Comparison of ENCODE assay signal across 22 mouse cellular contexts in the genomic region with DNA sequence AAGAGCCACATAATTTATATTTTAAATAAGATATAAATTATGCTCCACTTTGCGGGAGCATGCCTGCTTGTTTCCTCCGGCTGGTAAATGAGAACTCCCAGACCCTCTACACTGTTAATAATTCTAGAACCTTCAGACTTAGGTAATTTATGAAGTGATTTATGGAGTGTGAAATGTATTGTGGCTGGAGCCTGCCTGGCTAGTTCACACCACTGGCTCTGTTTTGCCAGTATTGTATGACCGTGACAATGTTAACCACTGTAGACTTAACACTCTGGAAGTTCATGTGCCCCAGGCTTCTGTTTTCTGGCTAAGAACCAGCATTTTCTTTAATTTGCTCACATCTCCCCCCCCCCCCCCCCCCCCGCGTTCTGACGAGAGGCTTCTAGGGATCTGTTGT. TPM values are rescaled to one million over a fixed set of nuclear protein-coding genes. Genes with fewer than 3 reads are reported as not detected.
DNase-seq lines count a peak whose midpoint lies in the region; ATAC-seq and TF ChIP-seq lines count a peak whose summit lies in the region.
"Had no signal": no experiment of that assay in that cellular context is flagged by ENCODE, and none has a peak within 500 bp of the region (broad histone marks: within the 10 kb centered on the region; RNA-seq: fewer than 3 reads in every experiment).

No protein-coding gene starts in this region.

- TF ChIP-seq POLR2A in kidney, adult 2 months (IDR thresholded peaks at IDR 0.05; ENCODE audit: low read depth, low read length), result no peak

- no peaks in the 10 kb centered on the region for H3K36me3 ChIP-seq in kidney, adult 2 months (ENCODE audit: control insufficient read depth, insufficient read depth, low read length)
- peaks cover 70% of the 10 kb centered on the region for H3K36me3 ChIP-seq in kidney, embryonic 16.5 days (ENCODE audit: insufficient read depth, low read length)
- peaks cover 96% of the 10 kb centered on the region for H3K36me3 ChIP-seq in neural tube, embryonic 13.5 days

- H3K27me3 ChIP-seq in kidney, adult 2 months (replicated peaks; ENCODE audit: control insufficient read depth, insufficient read depth, low read length), result no peaks in the 10 kb centered on the region
- H3K27me3 ChIP-seq in kidney, embryonic 16.5 days (ENCODE audit: insufficient read depth, low read length), result no peaks in the 10 kb centered on the region
- H3K27me3 ChIP-seq in neural tube, embryonic 13.5 days, result no peaks in the 10 kb centered on the region
- H3K27me3 ChIP-seq: forebrain, embryonic 13.5 days; hindbrain, embryonic 12.5 days; hindbrain, embryonic 15.5 days had no signal

- peak; percentile 73 for ATAC-seq in kidney, embryonic 16.5 days (ENCODE audit: low FRiP score, low TSS enrichment)
- no peak for ATAC-seq in neural tube, embryonic 13.5 days (ENCODE audit: low read depth)
- ATAC-seq: activated CD4-positive, CD25-positive, alpha-beta regulatory T cell, adult 4 months; forebrain, embryonic 13.5 days; forebrain, embryonic 16.5 days had no signal

- H3K9ac ChIP-seq in kidney, embryonic 16.5 days (replicated peaks; ENCODE audit: low read length), result no peak overlapping the region
- H3K9ac ChIP-seq in neural tube, embryonic 13.5 days, result 0 out of 2 replicates have a peak overlapping the region, but pooled peaks have one; percentile 39
- H3K9ac ChIP-seq: forebrain, embryonic 13.5 days; hindbrain, embryonic 12.5 days; hindbrain, embryonic 15.5 days had no signal

- peak; percentile 45 for DNase-seq in kidney, adult 2 months
- DNase-seq in kidney, adult 8-10 months, result no peak
- DNase-seq in kidney, adult 9 months, result no peak
- DNase-seq in neural tube, embryonic 10.5 days (ENCODE audit: extremely low spot score, low spot score), result no peak
- no peak for DNase-seq in adrenal gland, adult 2 months
- DNase-seq in T-cell, adult 2 months (ENCODE audit: low spot score), result no peak
- DNase-seq: adrenal gland, postnatal 10 days; adrenal gland, postnatal 36 days; cerebellum, adult 18-20 months; cerebellum, adult 9-10 months; cerebellum, postnatal 14 days; gastrocnemius, postnatal 14 days had no signal

- peak overlapping the region; percentile 19; the same call in 1 of the 2 replicates for H3K4me2 ChIP-seq in kidney, embryonic 16.5 days (replicated peaks; ENCODE audit: low read depth, low read length)
- H3K4me2 ChIP-seq in neural tube, embryonic 13.5 days, result no peak overlapping the region
- H3K4me2 ChIP-seq: forebrain, embryonic 13.5 days; heart, embryonic 11.5 days; hindbrain, embryonic 12.5 days; hindbrain, embryonic 15.5 days had no signal

- no peaks in the 10 kb centered on the region for H3K9me3 ChIP-seq in kidney, embryonic 16.5 days (ENCODE audit: low read length)
- H3K9me3 ChIP-seq in neural tube, embryonic 13.5 days, result no peaks in the 10 kb centered on the region
- H3K9me3 ChIP-seq: forebrain, embryonic 10.5 days; forebrain, embryonic 13.5 days; hindbrain, embryonic 12.5 days; hindbrain, embryonic 15.5 days had no signal

- H3K27ac ChIP-seq in kidney, adult 2 months (ENCODE audit: insufficient read depth, low read depth, low read length), result no peak overlapping the region
- peak overlapping the region; percentile 81 for H3K27ac ChIP-seq in kidney, embryonic 16.5 days (ENCODE audit: low read length)
- no peak overlapping the region for H3K27ac ChIP-seq in neural tube, embryonic 13.5 days (replicated peaks)
- H3K27ac ChIP-seq: forebrain, embryonic 10.5 days; forebrain, embryonic 13.5 days; gastrocnemius, adult 2 months; hindbrain, embryonic 12.5 days; hindbrain, embryonic 15.5 days had no signal

- H3K4me1 ChIP-seq in kidney, adult 2 months (ENCODE audit: control insufficient read depth, insufficient read depth, low read length), result peaks cover 3% of the 10 kb centered on the region; the same call in 1 of the 2 replicates
- H3K4me1 ChIP-seq in kidney, embryonic 16.5 days (ENCODE audit: insufficient read depth, low read length), result peaks cover 45% of the 10 kb centered on the region
- peaks cover 37% of the 10 kb centered on the region for H3K4me1 ChIP-seq in neural tube, embryonic 13.5 days (replicated peaks)
- H3K4me1 ChIP-seq: hindbrain, embryonic 12.5 days had no signal

- TF ChIP-seq CTCF in kidney, adult 2 months (conservative IDR thresholded peaks at IDR 0.05; ENCODE audit: insufficient read depth, insufficient read length, low read depth, low read length), result no peak

- H3K4me3 ChIP-seq in kidney, adult 2 months (ENCODE audit: insufficient read depth, low read depth, low read length), result no peak overlapping the region
- no peak overlapping the region for H3K4me3 ChIP-seq in kidney, embryonic 16.5 days (ENCODE audit: low read length)
- H3K4me3 ChIP-seq in neural tube, embryonic 13.5 days, result no peak overlapping the region
- H3K4me3 ChIP-seq: forebrain, embryonic 10.5 days; forebrain, embryonic 13.5 days; gastrocnemius, adult 2 months; hindbrain, embryonic 12.5 days; hindbrain, embryonic 15.5 days had no signal

- WGBS in kidney, adult 2 months, result 46% methylated on average over 6 of the region's 6 CpGs
- 20% methylated on average over 4 of the region's 6 CpGs for WGBS in kidney, embryonic 16.5 days
- 30% methylated on average over 3 of the region's 6 CpGs for WGBS in neural tube, embryonic 13.5 days

RNA-seq across cellular contexts. Expression of gene Plxnb1, which starts 12.2 kb away (rescaled TPM):
- polyA plus RNA-seq in kidney, adult 2 months (2012; rRNA removed), result 16.7 and 21.7 TPM in 2 replicates
- 18.9 and 19.8 TPM in 2 replicates for polyA plus RNA-seq in kidney, embryonic 16.5 days (2015; fragmentation: Nextera tagmentation; extraction: Ambion mirVana)
- 19.9 and 22.2 TPM in 2 replicates for polyA plus RNA-seq in neural tube, embryonic 13.5 days (2015; fragmentation: Nextera tagmentation; extraction: Ambion mirVana)
- total RNA-seq in adrenal gland, adult 2 months (2021), result 10 to 100 TPM; 75.7 to 82.0 TPM
- polyA plus RNA-seq in adrenal gland, adult 2 months (2012; rRNA removed), result 89.9 and 110 TPM in 2 replicates

RNA-seq across cellular contexts. Expression of gene Tma7, which starts 25.0 kb away (rescaled TPM):
- polyA plus RNA-seq in kidney, adult 2 months (2012; rRNA removed), result 42.4 and 80.7 TPM in 2 replicates
- polyA plus RNA-seq in kidney, embryonic 16.5 days (2015; fragmentation: Nextera tagmentation; extraction: Ambion mirVana), result 494 and 537 TPM in 2 replicates
- polyA plus RNA-seq in neural tube, embryonic 13.5 days (2015; fragmentation: Nextera tagmentation; extraction: Ambion mirVana), result 726 and 792 TPM in 2 replicates
- 100 to 1,000 TPM; 393 to 485 TPM for total RNA-seq in adrenal gland, adult 2 months (2021)
- polyA plus RNA-seq in adrenal gland, adult 2 months (2012; rRNA removed), result 6.9 and 9.6 TPM in 2 replicates

RNA-seq across cellular contexts. Expression of gene Ccdc51, which starts 25.0 kb away (rescaled TPM):
- polyA plus RNA-seq in kidney, adult 2 months (2012; rRNA removed), result 11.4 and 11.7 TPM in 2 replicates
- polyA plus RNA-seq in kidney, embryonic 16.5 days (2015; fragmentation: Nextera tagmentation; extraction: Ambion mirVana), result 16.5 and 16.8 TPM in 2 replicates
- 14.2 and 15.5 TPM in 2 replicates for polyA plus RNA-seq in neural tube, embryonic 13.5 days (2015; fragmentation: Nextera tagmentation; extraction: Ambion mirVana)
- 10 to 100 TPM in 1 of 2 experiments, 1 to 10 TPM in 1; 9.2 to 18.9 TPM for total RNA-seq in adrenal gland, adult 2 months (2021)
- 11.4 and 12.6 TPM in 2 replicates for polyA plus RNA-seq in adrenal gland, adult 2 months (2012; rRNA removed)

RNA-seq across cellular contexts. Expression of gene Atrip, which starts 33.4 kb away (rescaled TPM):
- 20.2 and 20.9 TPM in 2 replicates for polyA plus RNA-seq in kidney, adult 2 months (2012; rRNA removed)
- polyA plus RNA-seq in kidney, embryonic 16.5 days (2015; fragmentation: Nextera tagmentation; extraction: Ambion mirVana), result 26.7 and 30.7 TPM in 2 replicates
- 26.3 and 29.5 TPM in 2 replicates for polyA plus RNA-seq in neural tube, embryonic 13.5 days (2015; fragmentation: Nextera tagmentation; extraction: Ambion mirVana)
- total RNA-seq in adrenal gland, adult 2 months (2021), result 10 to 100 TPM; 12.5 to 17.5 TPM
- polyA plus RNA-seq in adrenal gland, adult 2 months (2012; rRNA removed), result 22.3 and 25.3 TPM in 2 replicates

RNA-seq across cellular contexts. Expression of gene Trex1, which starts 47.8 kb away (rescaled TPM):
- 45.2 and 46.7 TPM in 2 replicates for polyA plus RNA-seq in kidney, adult 2 months (2012; rRNA removed)
- 13.6 and 16.6 TPM in 2 replicates for polyA plus RNA-seq in kidney, embryonic 16.5 days (2015; fragmentation: Nextera tagmentation; extraction: Ambion mirVana)
- polyA plus RNA-seq in neural tube, embryonic 13.5 days (2015; fragmentation: Nextera tagmentation; extraction: Ambion mirVana), result 12.4 and 15.0 TPM in 2 replicates
- total RNA-seq in adrenal gland, adult 2 months (2021), result 10 to 100 TPM; 19.5 to 28.2 TPM
- polyA plus RNA-seq in adrenal gland, adult 2 months (2012; rRNA removed), result 129 and 130 TPM in 2 replicates
